Mouse (Mus musculus): ENCODE measurements around the gene Gtf3c6. TPM values are rescaled to one million over a fixed set of nuclear protein-coding genes. Genes with fewer than 3 reads are reported as not detected.

Gtf3c6 gene
- polyA plus RNA-seq, 1 experiment: 47.6 TPM

- TF ChIP-seq CTCF (IDR thresholded peaks at IDR 0.05; ENCODE audit: borderline replicate concordance, extremely low read depth, insufficient read depth, insufficient read length) (no peak), POLR2A (IDR thresholded peaks at IDR 0.05; ENCODE audit: borderline replicate concordance, extremely low read depth, insufficient read depth, insufficient read length, poor library complexity, severe bottlenecking) (no peak)
- DNase-seq (ENCODE audit: low read depth): peak; percentile 61
Observed at GRCm38 (mm10) chr10:40218874-40219273, 39.0 kb downstream of the Gtf3c6 start.

- DNase-seq (ENCODE audit: low read depth): peak; percentile 84
- TF ChIP-seq CTCF (IDR thresholded peaks at IDR 0.05; ENCODE audit: borderline replicate concordance, extremely low read depth, insufficient read depth, insufficient read length): peak; percentile 86
- TF ChIP-seq POLR2A (IDR thresholded peaks at IDR 0.05; ENCODE audit: borderline replicate concordance, extremely low read depth, insufficient read depth, insufficient read length, poor library complexity, severe bottlenecking): no peak
Observed at GRCm38 (mm10) chr10:40212443-40213169, 45.3 kb downstream of the Gtf3c6 start.

Other genes with a start within 250 kb of the Gtf3c6 start
- 0.11 and 0.33 TPM in 2 replicates for gene Mfsd4b1, start 232.8 kb downstream of the Gtf3c6 start, polyA plus RNA-seq (2012; rRNA removed)
- 3.0 and 7.5 TPM in 2 replicates for gene Slc16a10, start 115.8 kb downstream of the Gtf3c6 start, polyA plus RNA-seq (2012; rRNA removed)
- gene Rpf2, start 11.1 kb downstream of the Gtf3c6 start, polyA plus RNA-seq (2012; rRNA removed): 23.5 and 25.8 TPM in 2 replicates
- 50.5 and 55.6 TPM in 2 replicates for gene Amd1, start 44.1 kb upstream of the Gtf3c6 start, polyA plus RNA-seq (2012; rRNA removed)
- 20.2 and 21.5 TPM in 2 replicates for gene Cdk19, start 81.5 kb upstream of the Gtf3c6 start, polyA plus RNA-seq (2012; rRNA removed)